ENCODE assay signal across 8 mouse cellular contexts in genomic region chr4:155891551-155892001, GRCm38 (mm10). TPM values are rescaled to one million over a fixed set of nuclear protein-coding genes. Genes with fewer than 3 reads are reported as not detected.
DNase-seq lines count a peak whose midpoint lies in the region; ATAC-seq and TF ChIP-seq lines count a peak whose summit lies in the region.

Gene Pusl1 (minus strand): TSS chr4:155891781.
Gene Acap3 (plus strand): TSS chr4:155891822.

- H3K9me3 ChIP-seq in ES-E14 (ENCODE audit: control insufficient read depth, insufficient read depth, low read depth, low read length) = no peaks in the 10 kb centered on the region
- no peaks in the 10 kb centered on the region for H3K9me3 ChIP-seq in forebrain, embryonic 16.5 days (ENCODE audit: control insufficient read depth, low read length)
- H3K9me3 ChIP-seq in lung, embryonic 14.5 days (ENCODE audit: low read depth, low read length) = no peaks in the 10 kb centered on the region

- H3K27ac ChIP-seq in ES-E14 (ENCODE audit: insufficient read depth, low read depth, low read length, poor library complexity, severe bottlenecking) = peak within 1 kb of the TSS; percentile 36
- peak within 1 kb of the TSS; percentile 100 for H3K27ac ChIP-seq in forebrain, embryonic 16.5 days (ENCODE audit: low read length)
- H3K27ac ChIP-seq in layer of hippocampus, adult 2 months = peak within 1 kb of the TSS; percentile 99
- peak within 1 kb of the TSS; percentile 92 for H3K27ac ChIP-seq in lung, embryonic 14.5 days (ENCODE audit: low read depth)
- peak within 1 kb of the TSS; percentile 99 for H3K27ac ChIP-seq in olfactory bulb, adult 2 months (ENCODE audit: insufficient read depth, low read depth, low read length)
- H3K27ac ChIP-seq in thymus, adult 2 months (ENCODE audit: control insufficient read depth, insufficient read depth, low read length) = peak within 1 kb of the TSS; percentile 84

- H3K9ac ChIP-seq in ES-E14 (ENCODE audit: insufficient read depth, low read depth, low read length, poor library complexity, severe bottlenecking) = peak within 1 kb of the TSS; percentile 80
- H3K9ac ChIP-seq in forebrain, embryonic 16.5 days (replicated peaks; ENCODE audit: low read depth, low read length) = peak within 1 kb of the TSS; percentile 97
- peak within 1 kb of the TSS; percentile 80 for H3K9ac ChIP-seq in lung, embryonic 14.5 days

- ATAC-seq in forebrain, embryonic 16.5 days = peak; percentile 84
- peak; percentile 86 for ATAC-seq in lung, embryonic 14.5 days (ENCODE audit: insufficient read depth)

- WGBS in forebrain, embryonic 16.5 days = under 1% methylated on average over 52 of the region's 52 CpGs
- under 1% methylated on average over 52 of the region's 52 CpGs for WGBS in lung, embryonic 14.5 days
- under 1% methylated on average over 52 of the region's 52 CpGs for WGBS in olfactory bulb, adult 2 months
- WGBS in thymus, adult 2 months = under 1% methylated on average over 52 of the region's 52 CpGs

- peak within 1 kb of the TSS; percentile 98 for H3K4me2 ChIP-seq in forebrain, embryonic 16.5 days (ENCODE audit: low read length)
- H3K4me2 ChIP-seq in lung, embryonic 14.5 days = peak within 1 kb of the TSS; percentile 97

- no peak for TF ChIP-seq CTCF in layer of hippocampus, adult 2 months (conservative IDR thresholded peaks at IDR 0.05)
- TF ChIP-seq CTCF in lung, embryonic 14.5 days (IDR thresholded peaks at IDR 0.05; ENCODE audit: low read depth) = no peak
- no peak for TF ChIP-seq CTCF in olfactory bulb, adult 2 months (IDR thresholded peaks at IDR 0.05; ENCODE audit: insufficient read depth, low read depth, low read length)
- 0 out of 2 replicates have a peak, but pooled peaks have one; percentile 7 for TF ChIP-seq CTCF in thymus, adult 2 months (IDR thresholded peaks at IDR 0.05; ENCODE audit: borderline replicate concordance, control insufficient read depth, extremely low read depth, insufficient read depth, low read length, poor library complexity)

- peaks cover 32% of the 10 kb centered on the region for H3K36me3 ChIP-seq in ES-E14 (ENCODE audit: control insufficient read depth, insufficient read depth, low read length, poor library complexity, severe bottlenecking)
- peaks cover 16% of the 10 kb centered on the region for H3K36me3 ChIP-seq in forebrain, embryonic 16.5 days (ENCODE audit: control insufficient read depth, insufficient read depth)
- H3K36me3 ChIP-seq in lung, embryonic 14.5 days (ENCODE audit: insufficient read depth) = peaks cover 46% of the 10 kb centered on the region
- peaks cover 19% of the 10 kb centered on the region for H3K36me3 ChIP-seq in thymus, adult 2 months (ENCODE audit: control insufficient read depth, insufficient read depth, low read length)

- TF ChIP-seq POLR2A in olfactory bulb, adult 2 months (IDR thresholded peaks at IDR 0.05; ENCODE audit: insufficient read depth, low read depth, low read length) = 0 out of 2 replicates have a peak, but pooled peaks have one; percentile 5
- no peak for TF ChIP-seq POLR2A in thymus, adult 2 months (IDR thresholded peaks at IDR 0.05; ENCODE audit: control insufficient read depth, extremely low read depth, insufficient read depth, low read length, poor library complexity)

- H3K4me1 ChIP-seq in ES-E14 (ENCODE audit: control insufficient read depth in 2 of 2, insufficient read depth in 2 of 2, low read length in 2 of 2, poor library complexity in 1 of 2) = peaks cover 12 to 17% of the 10 kb centered on the region in 2 experiments
- peaks cover 48% of the 10 kb centered on the region for H3K4me1 ChIP-seq in forebrain, embryonic 16.5 days (replicated peaks; ENCODE audit: control insufficient read depth, insufficient read depth, low read length)
- peaks cover 15% of the 10 kb centered on the region for H3K4me1 ChIP-seq in lung, embryonic 14.5 days (ENCODE audit: insufficient read depth)
- peaks cover 40% of the 10 kb centered on the region for H3K4me1 ChIP-seq in olfactory bulb, adult 2 months (ENCODE audit: control insufficient read depth, insufficient read depth, low read length)
- peaks cover 32% of the 10 kb centered on the region for H3K4me1 ChIP-seq in thymus, adult 2 months (replicated peaks; ENCODE audit: control insufficient read depth, insufficient read depth, low read length)

- intact Hi-C loops in heart, postnatal 36 days (cut with DNase I) = loop anchor here (1.0 to 5.0 kb wide), 5 partner anchors 20 to 101 kb away; partner anchors contain the start of genes Aurkaip1, B3galt6, Dvl1 and Sdf4

- no peaks in the 10 kb centered on the region for H3K27me3 ChIP-seq in forebrain, embryonic 16.5 days (replicated peaks; ENCODE audit: control insufficient read depth, insufficient read depth, low read length)
- H3K27me3 ChIP-seq in lung, embryonic 14.5 days (ENCODE audit: insufficient read depth, low read length) = no peaks in the 10 kb centered on the region
- no peaks in the 10 kb centered on the region for H3K27me3 ChIP-seq in thymus, adult 2 months (ENCODE audit: control insufficient read depth, insufficient read depth, low read length)

- peak; percentile 90 for DNase-seq in ES-E14 (ENCODE audit: low read depth, low spot score)
- DNase-seq in cerebellum, adult 11-12 months = peak; percentile 95
- DNase-seq in heart, postnatal 36 days = peak; percentile 98
- peak; percentile 95 to 98 for DNase-seq in layer of hippocampus, adult 2 months (ENCODE audit: low spot score in 2 of 2)
- peak; percentile 98 for DNase-seq in lung, embryonic 14.5 days
- peak; percentile 97 for DNase-seq in thymus, adult 2 months

- H3K4me3 ChIP-seq in ES-E14 (ENCODE audit: insufficient read depth in 1 of 2, low read depth in 1 of 2, low read length in 2 of 2, poor library complexity in 1 of 2, severe bottlenecking in 1 of 2) = peak within 1 kb of the TSS; percentile 89 to 90
- peak within 1 kb of the TSS; percentile 98 for H3K4me3 ChIP-seq in forebrain, embryonic 16.5 days (replicated peaks; ENCODE audit: low read length)
- peak within 1 kb of the TSS; percentile 84 for H3K4me3 ChIP-seq in layer of hippocampus, adult 2 months
- peak within 1 kb of the TSS; percentile 87 for H3K4me3 ChIP-seq in lung, embryonic 14.5 days (ENCODE audit: low read depth, low read length)
- H3K4me3 ChIP-seq in olfactory bulb, adult 2 months (ENCODE audit: insufficient read depth, low read depth, low read length) = peak within 1 kb of the TSS; percentile 91
- H3K4me3 ChIP-seq in thymus, adult 2 months (ENCODE audit: control insufficient read depth, insufficient read depth, low read length) = peak within 1 kb of the TSS; percentile 69

- in situ Hi-C loops in ES-E14 (cut with MboI; ENCODE audit: low sequenced_read_pairs in 2 of 2, unreplicated experiment in 2 of 2) = no loop called here

TF ChIP-seq in ES-E14, 5 proteins besides CTCF, POLR2A, EP300 and RAD21:
- TF ChIP-seq CHD2 (IDR thresholded peaks at IDR 0.05; ENCODE audit: low read depth, low read length) (0 out of 2 replicates have a peak, but pooled peaks have one; percentile 33), HCFC1 (IDR thresholded peaks at IDR 0.05; ENCODE audit: borderline replicate concordance, insufficient read depth, low read length) (peak; percentile 63; the same call in 1 of the 2 replicates), ZC3H11A (IDR thresholded peaks at IDR 0.05; ENCODE audit: borderline replicate concordance, low read depth, low read length) (no peak)

RNA-seq across cellular contexts. Expression of gene Pusl1, which starts in this region (rescaled TPM):
- 62.2 and 104 TPM in 2 replicates for total RNA-seq in ES-E14 (2012; rRNA removed)
- 68.0 and 70.3 TPM in 2 replicates for polyA plus RNA-seq in forebrain, embryonic 16.5 days (2015; fragmentation: Nextera tagmentation; extraction: Ambion mirVana)
- total RNA-seq in heart, postnatal 36 days (2021) = 10 to 100 TPM; 12.7 to 13.1 TPM
- total RNA-seq in layer of hippocampus, adult 2 months (2021) = 10 to 100 TPM; 62.3 to 68.1 TPM
- polyA plus RNA-seq in lung, embryonic 14.5 days (2014; fragmentation: Nextera tagmentation; extraction: Ambion mirVana) = 43.6 and 50.9 TPM in 2 replicates
- not detected in 2 replicates for polyA plus RNA-seq in olfactory bulb, adult 2 months (2012; ENCODE audit: insufficient read depth, insufficient read length, low replicate concordance, missing spikeins)
- polyA plus RNA-seq in thymus, adult 2 months (2012; rRNA removed) = 83.2 and 91.1 TPM in 2 replicates

RNA-seq across cellular contexts. Expression of gene Acap3, which starts in this region (rescaled TPM):
- total RNA-seq in ES-E14 (2012; rRNA removed) = 17.1 and 32.0 TPM in 2 replicates
- 94.8 and 101 TPM in 2 replicates for polyA plus RNA-seq in forebrain, embryonic 16.5 days (2015; fragmentation: Nextera tagmentation; extraction: Ambion mirVana)
- 10 to 100 TPM; 12.0 to 12.2 TPM for total RNA-seq in heart, postnatal 36 days (2021)
- 100 to 1,000 TPM; 121 to 129 TPM for total RNA-seq in layer of hippocampus, adult 2 months (2021)
- 17.9 and 20.5 TPM in 2 replicates for polyA plus RNA-seq in lung, embryonic 14.5 days (2014; fragmentation: Nextera tagmentation; extraction: Ambion mirVana)
- polyA plus RNA-seq in olfactory bulb, adult 2 months (2012; ENCODE audit: insufficient read depth, insufficient read length, low replicate concordance, missing spikeins) = not detected in 2 replicates
- 77.6 and 86.1 TPM in 2 replicates for polyA plus RNA-seq in thymus, adult 2 months (2012; rRNA removed)

Comparison
In these comparisons a context has a peak if more than half of its experiments do, and no peak if none do; other contexts are left out.
1. Peak in every context shown above with its lines: DNase-seq, ATAC-seq, H3K4me3 ChIP-seq and H3K27ac ChIP-seq.
2. RNA of gene Pusl1 (polyA plus RNA-seq): 83.2 to 91.1 TPM in thymus, adult 2 months, 68.0 to 70.3 TPM in forebrain, embryonic 16.5 days and 43.6 to 50.9 TPM in lung, embryonic 14.5 days; not detected in olfactory bulb, adult 2 months; every median in the first group is over 10 times any median in the second.
3. H3K27ac ChIP-seq: peak in every context shown above with its lines; median percentile 100 in forebrain, embryonic 16.5 days; 99 in layer of hippocampus, adult 2 months; 99 in olfactory bulb, adult 2 months; 92 in lung, embryonic 14.5 days; 84 in thymus, adult 2 months; 36 in ES-E14.